Mouse (Mus musculus) lung, postnatal 10 days (tissue): ENCODE data around the gene Adh1.
A peak's percentile ranks its signal among the peaks of the same experiment; 100 is the strongest.

Source experiments
- DNase-seq: peaks from one replicate; pipeline ENCODE4 v3.0.0; 2021

The Adh1 gene

DNA sequence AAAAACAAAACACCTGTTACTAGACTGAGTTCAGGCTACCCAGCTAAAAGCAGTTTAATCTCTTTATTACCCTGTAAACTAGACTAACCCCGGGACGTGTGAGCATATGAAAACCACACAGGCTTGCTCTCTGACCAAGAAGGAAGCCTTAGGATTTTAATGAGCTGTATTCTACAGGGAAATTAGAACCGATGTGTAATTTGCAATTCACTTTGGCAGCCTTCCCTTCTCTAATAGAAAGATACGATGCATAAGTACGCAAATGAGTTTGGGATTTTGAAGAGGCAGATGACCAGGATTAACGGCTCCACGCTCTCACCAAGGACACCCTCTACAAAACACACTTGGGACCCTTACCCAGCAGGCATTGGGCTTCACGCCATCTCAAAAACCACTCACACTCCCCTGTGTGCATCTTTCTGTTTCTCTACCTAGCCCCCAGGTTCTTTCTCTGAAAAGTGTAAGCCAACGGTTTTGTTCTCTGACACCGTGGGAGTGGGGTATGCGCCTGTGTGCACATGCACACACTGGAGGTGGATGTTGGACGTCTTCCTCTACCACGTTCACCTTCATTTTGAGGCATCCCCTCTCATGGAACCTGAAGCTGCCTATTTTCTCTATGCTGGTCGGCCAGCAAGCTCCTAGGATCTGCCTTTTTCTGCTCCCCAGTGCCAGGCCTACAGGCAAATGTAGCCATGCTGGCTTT is 18.6 kb upstream of the Adh1 start:
- DNase-seq, result no peak

DNA sequence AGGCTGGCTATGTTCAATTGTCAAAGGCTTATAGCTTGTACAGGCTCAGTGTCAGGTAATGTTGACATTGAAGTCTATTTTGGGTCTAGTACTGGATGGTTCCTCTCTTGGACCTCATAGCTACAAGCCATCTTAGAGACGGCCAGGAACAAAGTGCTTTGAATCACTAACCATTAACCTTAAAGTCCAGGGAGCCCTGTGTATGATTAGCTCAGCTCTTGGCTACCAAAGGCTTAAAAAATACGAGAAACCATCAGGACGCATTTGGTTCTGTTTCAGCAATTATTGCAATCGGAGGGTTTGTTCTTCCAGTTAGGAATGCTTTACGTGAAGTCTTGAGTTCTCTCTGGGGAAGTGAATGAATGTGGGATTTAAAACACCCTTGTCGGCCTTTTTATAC is 17.9 kb upstream of the Adh1 start:
- DNase-seq, result no peak

DNA sequence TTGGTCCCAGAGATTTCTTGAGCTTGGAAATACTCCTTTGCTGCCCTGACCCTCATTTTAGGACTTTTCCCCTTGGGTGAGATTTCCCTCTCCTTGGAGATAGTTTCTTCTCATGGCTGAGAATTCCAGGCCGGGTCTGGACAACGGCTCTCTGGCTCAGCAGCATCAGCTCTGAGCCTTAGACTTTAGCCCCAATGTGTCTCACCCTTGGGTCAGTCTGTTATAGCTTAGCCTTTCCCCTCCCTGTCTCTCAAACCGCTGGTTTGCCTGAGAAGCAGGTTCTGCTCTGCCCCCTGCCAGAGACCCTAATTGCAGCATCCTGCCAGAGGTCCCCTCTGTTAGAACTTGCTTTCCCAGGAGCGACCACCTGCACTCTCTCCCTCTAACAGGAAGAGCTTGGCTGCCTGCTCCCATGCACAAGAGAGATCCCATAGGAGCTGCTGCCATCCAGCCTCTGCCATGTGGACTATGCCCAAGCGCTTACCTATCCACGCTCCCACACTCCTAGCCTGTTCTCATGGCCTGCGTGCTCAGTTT is 16.4 kb upstream of the Adh1 start:
- no peak for DNase-seq

DNA sequence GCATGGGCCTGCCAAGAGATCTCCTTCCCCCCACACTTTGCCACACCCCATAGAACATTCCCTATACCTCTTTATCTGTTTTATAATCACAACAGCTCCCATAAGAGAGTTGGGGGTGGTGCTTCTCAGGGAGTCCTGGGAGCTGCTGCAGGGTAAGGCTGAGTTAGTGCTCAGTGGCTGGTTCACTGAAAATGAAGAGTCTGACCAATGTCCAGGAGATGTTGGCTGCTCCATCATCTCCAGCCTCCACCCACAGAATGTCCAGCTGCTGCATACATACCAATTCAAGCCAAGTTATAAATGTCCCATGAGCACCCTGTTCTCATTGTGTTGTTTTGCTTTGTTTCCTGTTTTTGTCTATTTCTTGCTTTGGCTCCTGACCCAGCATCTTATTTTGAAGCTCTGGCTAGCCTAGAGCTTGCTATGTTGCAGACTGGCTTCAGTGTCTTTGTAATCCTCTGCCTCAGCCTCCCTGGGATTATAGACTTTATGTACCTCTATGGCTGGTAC is 14.2 kb upstream of the Adh1 start:
- DNase-seq, result no peak

DNA sequence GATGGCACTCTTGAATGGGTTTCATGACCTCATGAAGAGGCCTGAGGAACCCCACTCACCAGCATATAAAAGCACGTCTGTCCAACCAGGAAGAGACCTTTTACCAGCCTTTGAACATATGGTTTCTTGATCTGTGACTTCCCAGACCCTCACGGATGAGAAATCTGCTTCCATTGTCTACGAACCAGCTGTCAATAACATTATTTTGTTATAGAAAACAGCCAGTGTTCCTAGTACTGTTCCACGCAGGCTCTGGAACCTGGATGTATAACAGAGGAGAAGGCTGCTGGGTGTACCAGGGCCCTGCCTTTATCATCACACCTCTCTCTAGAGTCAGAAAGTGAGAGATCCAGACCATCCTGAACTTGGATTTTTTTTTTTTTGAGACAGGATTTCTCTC is 13.6 kb upstream of the Adh1 start:
- no peak for DNase-seq

DNA sequence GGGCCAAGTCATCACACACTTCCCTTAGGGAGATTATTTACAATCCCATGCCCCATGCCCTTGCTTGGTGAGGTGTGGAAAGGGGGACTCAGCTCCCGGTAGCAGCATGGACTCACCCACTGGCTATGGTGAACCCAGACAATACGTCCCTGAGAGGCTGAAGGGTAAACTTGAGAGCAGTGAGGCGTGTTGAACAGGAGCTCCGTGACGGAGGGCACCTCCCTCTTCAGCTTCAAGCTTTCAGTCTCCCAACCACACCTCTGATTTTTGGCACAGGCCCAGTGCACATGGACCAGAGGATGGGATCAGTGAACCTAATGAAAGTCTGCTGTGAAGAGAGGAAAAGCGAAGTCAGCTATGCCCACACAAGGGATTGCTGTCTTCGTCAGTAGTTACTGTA is 12.8 kb upstream of the Adh1 start:
- peak; percentile 19 for DNase-seq

DNA sequence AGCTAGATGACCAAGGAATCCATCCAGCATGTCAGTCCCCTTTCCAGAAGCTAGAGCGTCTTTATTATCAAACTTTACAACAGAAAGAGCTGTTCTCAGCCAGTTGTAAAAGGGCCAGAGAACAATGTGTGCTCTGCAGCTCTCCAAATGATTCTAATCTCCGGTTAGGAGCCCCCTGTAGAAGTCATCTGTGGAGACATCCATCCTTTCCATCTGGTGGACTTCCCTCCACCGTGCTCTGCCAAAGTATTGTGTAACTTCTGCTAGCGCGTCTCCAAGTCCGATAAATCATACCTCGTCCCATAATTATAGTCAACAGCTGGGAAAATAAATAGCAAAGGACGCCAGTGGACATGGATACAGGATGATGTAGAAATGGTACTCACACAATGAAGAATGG is 12.0 kb upstream of the Adh1 start:
- DNase-seq, result peak; percentile 77

DNA sequence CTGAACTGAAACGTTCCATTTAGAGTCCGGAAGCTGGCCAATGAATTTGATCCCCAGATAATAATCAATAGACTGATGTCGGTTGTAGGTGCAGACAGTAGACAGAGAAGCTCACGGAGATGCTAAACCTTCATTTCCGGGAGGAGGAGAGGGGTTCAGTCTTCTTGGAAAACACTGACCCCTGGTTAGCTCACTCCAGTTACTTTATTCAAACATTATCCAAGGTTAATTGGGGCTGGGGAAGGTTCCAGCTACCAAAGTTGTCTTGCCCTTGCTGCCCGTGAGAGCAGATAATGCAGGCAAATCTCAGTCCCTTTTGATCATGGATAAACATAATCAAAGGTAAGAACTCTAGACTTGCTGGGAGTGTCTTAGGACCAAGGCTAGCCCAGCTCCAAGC is 9.6 kb upstream of the Adh1 start:
- DNase-seq, result no peak

DNA sequence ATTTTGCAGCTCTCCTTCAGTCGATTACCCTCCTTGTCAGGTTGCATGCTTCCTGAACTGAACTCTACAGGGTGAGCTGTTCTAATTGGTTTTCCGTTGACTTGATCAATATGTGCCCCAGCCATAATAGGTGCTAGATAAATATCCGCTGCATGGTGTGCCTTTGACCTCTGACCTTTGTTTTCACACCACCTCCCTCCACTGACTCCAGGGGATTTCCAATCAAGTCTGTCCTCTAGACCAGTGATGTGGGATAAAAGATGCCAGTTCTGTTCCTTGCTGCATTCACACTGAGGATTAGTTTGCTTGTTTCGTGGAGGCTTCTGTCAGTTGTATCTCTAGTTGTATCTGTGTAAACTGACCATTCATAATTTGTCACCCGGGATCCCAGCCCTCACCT is 6.6 kb upstream of the Adh1 start:
- no peak for DNase-seq

DNA sequence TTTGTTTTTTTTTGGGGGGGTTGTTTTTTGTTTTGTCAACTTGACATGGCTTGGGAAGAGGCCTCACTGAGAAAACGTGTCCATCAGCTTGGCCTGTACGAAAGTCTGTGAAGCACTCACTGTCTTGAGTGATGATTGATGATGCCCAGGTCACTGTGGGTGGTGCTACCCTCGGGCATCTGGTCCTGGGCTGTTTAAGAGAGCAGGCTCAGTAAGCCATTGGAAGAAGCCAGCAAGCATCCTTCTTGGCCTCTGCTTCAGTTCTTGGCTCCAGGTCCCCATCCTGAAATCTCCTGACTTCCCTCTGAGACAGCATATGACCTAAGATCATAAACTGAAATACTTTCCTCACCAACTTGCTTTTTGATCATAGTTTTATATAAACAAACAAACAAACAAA is 5.4 kb upstream of the Adh1 start:
- no peak for DNase-seq

DNA sequence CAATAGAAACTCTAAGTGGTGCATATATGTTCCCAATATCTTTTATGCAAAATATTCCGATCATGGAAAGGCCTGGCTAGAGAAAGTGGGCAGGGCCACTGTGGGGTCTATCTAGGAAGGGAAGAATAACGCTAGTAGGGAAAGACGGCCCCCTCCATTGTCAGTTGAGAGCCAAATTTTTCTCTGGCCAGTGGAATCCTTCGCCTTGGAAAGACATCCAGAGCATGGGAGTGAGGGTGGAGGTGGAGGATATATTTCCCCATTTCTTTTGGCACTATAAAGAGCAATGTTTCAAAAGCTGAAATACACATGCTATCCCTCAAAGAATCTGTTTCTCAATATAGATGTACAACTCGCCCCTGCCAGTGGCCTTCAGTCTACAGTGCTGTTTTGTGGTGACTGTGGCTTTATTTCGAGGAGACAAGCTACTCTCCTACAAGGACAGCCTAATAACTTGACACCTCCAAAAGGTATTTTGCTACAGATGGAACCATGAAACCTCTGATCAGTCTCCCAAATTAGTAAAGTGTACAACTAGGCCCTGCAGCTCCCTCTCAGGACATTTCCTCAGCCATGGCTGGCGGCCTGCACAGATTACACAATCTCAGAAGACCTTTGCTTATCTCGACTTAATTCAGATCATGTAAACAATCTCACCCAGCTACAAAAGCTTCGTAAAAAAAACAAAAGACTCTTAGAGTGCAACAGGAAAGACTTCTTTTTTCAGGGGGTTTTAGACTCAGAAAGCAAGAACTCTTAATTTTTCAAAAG is 4.8 kb upstream of the Adh1 start:
- peak; percentile 32 for DNase-seq

DNA sequence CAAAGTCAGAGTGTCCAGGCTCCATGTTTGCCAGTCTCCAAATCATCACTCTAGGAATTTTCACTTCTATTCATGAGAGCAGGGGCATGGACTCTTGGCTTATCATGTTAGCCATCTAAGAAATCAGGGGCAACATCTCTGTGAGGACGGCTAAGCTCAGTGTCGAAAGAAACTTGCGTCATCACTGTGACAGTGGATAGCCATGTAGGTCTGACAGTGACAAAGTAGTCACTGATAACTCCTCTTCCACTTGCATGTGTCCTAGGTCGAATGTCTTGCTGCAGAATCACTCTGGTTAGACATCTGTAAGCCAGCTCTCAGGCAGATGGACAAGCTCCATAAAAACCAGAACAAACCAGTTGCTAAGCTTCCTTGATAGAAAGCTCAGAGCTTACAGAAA is 1.8 kb downstream of the Adh1 start:
- no peak for DNase-seq

DNA sequence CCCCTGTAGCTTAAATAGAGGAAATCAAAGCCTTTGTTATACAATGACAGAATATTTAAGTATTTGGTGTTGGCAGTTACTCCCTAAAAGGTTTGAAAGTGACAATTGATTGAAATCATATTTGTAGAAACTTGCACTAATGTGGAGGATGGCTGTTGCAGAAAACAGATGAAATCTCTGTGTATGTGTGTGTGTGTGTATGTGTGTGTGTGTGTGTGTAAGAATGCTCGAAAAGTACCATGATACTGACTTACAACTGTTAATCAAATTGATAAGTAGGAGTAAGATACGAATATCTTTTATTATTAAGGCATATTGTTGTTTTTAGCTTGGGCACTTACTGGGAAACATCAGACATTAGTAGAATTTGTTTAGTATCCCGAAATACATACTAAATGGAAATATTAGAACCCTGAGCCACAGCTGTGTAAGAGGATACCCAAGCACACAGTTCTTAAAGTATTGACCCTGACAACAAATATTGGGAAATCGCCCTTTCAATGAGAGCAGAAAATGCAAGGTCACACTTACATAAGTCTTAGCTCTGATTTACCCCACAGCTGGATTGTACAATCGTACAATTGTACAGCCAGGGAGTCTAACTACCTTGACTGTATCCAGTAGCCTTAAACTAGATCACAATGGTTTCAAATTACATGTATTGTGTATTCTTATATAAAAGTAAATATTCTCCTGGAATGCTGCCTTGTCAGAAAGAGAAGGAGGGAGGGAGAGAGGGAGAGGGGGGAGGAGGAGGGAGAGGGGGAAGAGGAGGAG is 2.6 kb downstream of the Adh1 start:
- DNase-seq, result no peak

DNA sequence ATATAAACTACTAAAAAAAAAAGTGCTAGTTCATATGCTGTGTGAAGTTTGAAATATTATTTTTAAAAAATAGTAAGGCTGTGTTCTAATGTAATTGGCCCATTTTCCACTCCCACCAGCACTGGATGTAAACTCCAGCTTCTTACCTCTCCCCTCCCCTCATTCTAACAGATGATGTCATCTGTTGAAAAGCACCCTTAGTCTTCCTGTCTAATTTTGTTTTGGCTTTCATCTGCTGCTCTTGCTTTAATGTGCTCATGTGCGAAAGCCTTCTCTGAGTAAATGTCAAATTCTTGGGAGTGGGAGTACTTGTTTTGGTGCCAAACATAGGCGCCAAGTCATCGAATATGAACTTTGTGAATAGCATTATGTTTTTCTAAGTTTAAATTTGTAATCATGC is 3.9 kb downstream of the Adh1 start:
- no peak for DNase-seq

DNA sequence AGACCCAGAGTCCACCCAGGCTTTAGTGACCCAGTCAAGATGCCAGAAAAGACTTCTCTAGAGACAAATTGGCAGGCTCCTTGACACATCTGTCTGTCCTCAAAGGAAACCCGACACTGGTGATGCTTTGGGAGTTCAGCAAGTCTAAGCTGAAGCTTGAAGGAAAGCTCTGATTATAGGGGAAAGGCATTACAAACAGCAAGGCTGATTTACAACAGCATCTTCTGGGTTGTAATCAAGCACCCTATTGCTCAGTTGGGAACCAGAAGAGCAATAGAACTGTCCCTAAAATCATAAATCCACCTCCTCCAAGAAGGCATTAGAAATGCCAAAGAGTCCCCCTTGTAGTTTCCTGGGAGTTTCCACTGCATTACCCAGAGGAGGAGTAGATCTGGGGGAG is 9.7 kb downstream of the Adh1 start:
- DNase-seq, result no peak

DNA sequence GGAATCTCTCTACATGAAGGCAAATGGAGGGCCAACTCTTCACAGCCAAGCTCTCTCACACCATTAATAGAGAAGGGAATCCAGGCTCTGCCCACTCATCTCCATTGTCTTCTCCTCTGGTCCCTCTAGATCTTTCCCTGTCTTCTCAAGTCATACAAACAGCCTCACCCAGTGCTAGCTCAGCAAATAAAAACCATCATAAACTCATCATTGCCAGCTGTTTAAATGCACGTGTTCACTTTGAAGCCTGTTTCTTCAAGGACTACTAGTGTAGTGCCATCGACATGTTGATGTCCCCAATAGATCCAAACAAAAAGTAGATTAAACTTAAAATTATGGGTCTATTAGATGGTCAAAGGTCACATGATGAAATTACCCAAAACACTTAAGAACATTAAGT is 10.5 kb downstream of the Adh1 start:
- no peak for DNase-seq

DNA sequence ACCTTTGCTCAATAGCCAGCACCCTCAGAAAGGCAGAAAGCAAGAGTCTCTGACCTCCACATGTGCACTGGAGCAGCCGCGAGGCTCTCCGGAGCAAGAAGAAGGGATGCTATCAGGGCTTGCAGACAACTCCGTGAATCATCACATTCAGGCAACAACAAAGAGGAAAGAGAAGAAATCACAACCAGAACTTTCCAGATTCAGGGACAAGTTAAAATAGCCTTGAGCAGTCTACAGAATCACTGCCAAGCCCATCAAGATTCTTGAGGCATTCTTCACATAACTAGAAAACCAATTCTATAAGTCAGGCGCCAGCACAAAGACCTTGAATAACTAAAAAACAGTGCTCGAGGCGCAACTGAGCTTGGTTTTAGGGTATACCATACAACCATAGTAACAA is 12.3 kb downstream of the Adh1 start:
- DNase-seq, result no peak

DNA sequence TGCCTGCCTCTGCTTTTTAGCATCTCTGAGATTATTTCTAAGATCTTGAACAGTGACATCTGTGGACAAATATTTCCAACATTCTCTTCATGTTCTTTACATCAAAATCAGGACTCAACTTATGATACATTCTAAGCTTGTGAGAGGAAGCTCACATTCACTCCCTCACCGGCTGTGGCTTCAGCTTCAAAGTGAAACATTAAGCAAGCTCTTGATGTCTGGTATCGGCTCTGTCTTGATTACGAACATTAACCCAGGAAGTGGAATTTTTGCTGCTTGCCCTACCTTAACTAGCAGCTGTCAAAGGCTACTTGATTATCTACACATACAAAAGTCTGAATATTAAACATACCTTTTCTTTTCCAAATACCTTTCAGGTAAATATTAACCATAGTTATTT is 14.3 kb downstream of the Adh1 start:
- no peak for DNase-seq

DNA sequence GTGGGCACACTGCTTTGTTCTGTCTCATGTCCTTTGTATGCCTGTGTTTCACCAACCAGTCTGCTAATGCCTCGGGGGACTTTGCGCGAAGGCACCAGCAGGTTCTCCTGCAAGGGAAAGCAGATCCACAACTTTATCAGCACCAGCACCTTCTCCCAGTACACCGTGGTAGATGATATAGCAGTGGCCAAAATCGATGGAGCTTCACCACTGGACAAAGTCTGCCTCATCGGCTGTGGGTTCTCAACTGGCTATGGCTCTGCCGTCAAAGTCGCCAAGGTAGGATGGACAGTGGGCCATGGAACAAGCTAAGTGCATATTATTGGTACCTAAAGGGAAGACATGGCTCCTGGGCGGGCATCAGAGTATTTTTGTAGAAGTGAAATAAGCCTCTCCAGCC is 21.8 kb downstream of the Adh1 start:
- DNase-seq, result no peak

DNA sequence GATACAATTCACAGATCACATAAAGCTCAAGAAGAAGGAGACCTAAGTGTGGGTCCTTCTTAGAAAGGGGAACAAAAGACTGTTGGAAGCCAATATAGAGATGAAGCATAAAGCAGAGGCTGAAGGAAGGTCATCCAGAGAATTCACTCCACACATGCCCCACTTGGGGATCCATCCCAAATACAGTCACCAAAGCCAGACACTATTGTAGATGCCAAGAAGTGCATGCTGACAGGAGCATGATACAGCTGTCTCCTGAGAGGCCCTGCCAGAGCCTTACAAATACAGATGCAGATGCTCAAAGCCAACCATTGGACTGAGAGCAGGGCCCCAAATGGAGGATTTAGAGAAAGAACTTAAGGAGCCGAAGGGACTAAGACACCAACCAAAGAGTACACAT is 23.0 kb downstream of the Adh1 start:
- peak; percentile 55 for DNase-seq

DNA sequence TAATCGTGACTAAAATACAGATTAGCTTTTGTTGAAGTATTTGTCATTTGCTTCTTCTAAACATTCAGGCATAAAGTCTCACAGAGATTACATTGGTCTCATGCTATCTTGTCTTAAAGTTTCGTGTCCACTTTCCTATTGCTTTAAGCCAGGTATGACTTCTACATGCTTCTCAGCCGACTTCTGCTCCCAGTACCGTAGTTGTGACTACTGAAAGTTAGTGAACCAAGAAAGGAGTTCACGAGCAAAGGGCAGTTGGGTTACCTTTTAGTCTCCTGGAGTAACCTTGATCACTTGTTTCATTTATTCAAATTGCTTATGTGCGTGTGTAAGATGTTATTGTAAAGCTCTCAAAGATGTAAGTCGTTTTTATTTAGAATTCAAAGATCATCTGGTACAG is 25.2 kb downstream of the Adh1 start:
- DNase-seq, result no peak

DNA sequence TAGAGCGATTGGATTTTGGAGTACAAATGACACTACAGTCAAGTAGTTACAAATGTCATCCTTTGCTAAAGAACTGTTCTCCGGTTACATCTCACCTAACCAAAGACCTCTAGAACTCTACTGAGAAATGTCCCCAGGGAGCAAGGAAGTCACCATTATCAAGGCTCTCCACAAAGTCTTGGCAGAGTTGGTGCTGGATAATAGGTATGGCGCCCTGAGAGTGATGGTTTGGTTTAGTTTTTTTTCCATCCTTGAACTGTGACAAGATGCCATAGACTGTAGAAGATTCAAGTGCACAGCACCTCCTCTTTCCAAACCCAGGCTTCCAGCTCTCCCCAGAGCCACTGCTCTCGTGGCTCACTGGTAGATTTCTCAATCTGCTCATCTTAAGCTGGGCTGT is 26.9 kb downstream of the Adh1 start:
- no peak for DNase-seq

DNA sequence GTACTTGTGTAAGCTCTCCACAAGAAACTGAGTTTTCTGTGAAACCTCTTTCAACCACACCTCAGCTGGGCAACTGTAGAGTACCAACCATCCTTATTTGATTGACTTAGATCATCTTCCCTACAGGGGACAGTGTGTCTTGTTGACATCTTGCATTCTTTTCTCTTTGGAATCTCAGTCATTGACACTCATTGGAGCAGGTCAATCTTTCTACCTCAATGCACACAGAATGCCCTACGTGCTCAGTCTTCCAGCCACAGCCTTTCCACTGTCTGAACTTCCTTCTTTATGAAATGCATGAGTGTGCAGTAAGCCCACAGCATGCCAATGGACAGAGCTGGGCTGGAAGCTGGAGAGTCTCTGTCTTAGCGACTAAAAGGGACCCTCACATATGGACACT is 29.9 kb downstream of the Adh1 start:
- no peak for DNase-seq
